Mouse (Mus musculus) hindlimb bud, embryonic 11.5 days (tissue): ENCODE measurements around the gene Gm48552.

ENCODE experiments used
- DNase-seq: peaks from one replicate; pipeline ENCODE4 v3.0.0-alpha.2; 2012; ENCODE audit warnings: low read depth, low spot score; ENCODE audit errors: extremely low spot score

The Gm48552 gene

DNA sequence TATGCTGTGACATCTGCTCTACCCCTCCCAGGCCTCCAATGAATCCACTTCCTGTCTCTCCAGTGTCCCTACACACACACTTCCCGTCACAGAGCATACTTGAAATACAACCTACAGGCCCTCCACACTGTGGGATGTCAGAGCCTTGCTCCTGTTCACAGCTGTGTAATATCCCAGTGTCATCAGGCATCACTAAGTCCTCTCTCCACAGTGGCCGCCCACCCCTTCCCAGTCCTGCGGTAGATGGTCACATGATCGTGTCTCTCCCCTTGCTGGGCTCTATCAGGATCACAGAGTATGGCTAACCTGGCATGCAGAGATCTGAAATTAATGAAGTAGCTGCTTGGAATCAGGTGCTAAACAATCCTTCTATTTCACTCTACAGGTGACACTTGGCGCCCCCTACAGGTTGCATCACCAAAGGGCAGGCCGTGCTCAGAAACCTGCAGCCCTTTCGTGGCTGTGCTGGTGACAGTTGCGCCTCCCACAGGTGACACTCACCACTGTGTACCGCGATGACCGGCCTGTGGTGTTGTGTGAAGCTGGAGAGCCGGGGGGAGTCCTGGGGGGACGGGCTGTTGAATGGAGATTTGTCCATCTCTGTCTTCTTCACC is 16.9 kb downstream of the Gm48552 start:
- no peak for DNase-seq

- DNase-seq: no peak
These were observed 18.0 kb downstream of the Gm48552 start for GRCm38 (mm10) chr10:81406504-81407440.

DNA sequence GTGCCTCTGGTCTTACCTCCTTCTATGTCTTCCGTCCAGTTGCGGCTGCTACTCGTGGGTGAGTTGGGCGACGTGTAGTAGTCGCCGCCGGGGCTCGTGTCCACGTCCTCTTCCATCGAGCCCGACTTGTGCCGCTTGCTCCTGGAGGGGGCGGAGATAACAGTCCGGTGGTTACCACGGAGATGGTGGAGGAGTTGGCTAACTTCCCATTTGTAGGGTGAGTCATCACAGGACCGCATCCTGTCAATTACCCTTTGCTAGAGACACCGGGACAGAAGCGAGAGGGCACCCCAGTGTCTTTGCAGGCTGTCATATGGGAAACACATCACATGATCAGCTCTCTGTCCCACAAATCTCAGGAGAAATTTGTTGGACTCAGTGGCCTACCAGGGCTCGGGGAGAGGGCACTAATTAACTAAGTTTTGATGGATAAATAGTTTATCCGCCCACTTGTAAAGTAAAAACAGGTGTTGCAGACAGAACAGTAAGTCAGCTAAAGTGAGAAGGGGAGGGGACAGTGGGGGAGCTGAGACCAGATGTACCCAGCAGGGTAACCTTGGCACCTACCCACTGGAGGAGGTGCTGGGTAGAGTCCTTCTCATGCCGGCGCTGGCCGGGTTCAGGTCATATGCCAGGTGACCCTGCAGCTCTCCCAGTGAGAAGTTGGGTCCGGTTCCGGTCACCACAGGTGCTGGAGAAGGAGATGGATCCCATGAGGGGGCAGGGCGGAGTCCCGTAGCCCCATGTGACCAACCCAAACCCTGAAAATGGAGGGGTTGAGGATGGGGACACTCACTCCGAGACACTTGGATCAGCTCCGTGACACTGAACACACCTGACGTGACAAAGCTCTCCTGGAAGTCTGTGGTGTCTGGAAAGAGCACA is 19.0 kb downstream of the Gm48552 start:
- DNase-seq: no peak

DNA sequence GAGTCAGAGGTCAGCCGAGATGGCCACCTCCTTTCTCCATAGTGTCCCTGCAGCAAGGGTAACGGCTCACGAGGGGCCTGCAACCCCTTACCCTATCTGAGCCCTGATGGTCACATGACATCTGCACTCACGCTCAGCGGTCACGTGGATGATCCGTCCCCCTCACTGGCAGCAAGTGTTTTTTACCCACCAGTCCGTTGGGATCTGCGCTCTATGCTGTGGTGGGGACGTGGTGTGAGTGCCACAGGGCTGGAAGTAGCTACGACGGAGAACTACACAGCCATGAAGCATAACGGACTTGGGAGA is 19.6 kb downstream of the Gm48552 start:
- no peak for DNase-seq

DNA sequence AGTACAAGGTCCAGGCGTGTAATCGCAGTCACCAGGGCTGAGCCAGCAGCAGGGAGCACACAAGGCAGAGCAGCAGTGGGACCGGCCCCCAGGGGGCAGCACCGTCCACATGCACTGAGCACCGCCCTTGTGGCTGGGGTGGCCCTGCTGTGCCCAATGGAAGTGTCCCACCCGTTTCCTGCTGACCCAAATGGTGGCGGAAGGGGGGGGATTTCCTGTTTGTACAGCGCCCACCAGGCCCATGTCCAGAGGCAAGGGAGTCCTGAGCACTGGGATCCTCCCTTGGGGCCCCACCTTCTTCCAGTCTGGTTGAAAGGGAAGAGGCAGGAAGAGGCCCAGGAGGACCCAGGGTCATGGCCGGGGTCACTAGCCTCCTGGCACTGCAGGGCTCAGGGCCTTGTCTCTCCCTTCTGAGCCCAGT is 20.1 kb downstream of the Gm48552 start:
- DNase-seq: no peak

DNA sequence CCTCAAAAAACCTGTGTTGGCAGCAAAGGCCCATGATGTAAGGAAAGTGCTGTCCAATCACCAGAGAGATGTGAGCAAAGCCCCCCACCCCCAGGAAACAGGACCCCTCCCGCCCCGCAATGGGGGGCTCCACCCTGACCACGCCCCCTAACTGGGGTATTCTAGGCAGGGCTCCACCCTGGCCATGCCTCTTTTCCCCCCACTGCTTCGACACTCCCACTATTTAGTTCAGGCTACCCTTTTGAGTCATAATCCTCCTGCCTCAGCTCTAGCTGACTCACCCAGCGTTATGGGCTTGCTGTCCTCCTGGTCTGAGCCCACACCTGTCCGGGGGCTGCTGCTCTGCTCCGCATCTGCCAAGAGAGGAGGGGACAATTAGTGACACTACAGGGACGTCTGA is 20.5 kb downstream of the Gm48552 start:
- DNase-seq: no peak

DNA sequence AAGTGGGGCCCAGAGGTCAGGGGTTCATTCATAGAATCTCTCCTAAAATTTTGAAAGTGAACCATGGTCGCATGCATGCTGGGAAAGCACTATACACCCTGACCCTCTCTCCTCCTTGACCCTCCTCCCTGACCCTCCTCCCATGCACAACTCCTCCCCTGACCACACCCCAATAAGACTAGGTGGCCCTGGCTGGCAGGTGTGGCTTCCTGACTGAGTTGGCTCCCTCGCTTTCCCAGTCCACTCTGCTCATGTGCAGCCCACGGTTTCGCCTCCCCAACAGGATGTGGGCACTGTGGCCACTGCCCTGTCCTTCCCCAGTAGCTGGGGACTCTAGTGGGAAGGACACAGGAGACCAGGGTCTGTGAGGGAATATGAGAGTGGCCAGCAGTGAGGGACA is 21.5 kb downstream of the Gm48552 start:
- DNase-seq: no peak

GRCm38 (mm10) chr10:81410981-81411380 is 22.2 kb downstream of the Gm48552 start:
- no peak for DNase-seq

DNA sequence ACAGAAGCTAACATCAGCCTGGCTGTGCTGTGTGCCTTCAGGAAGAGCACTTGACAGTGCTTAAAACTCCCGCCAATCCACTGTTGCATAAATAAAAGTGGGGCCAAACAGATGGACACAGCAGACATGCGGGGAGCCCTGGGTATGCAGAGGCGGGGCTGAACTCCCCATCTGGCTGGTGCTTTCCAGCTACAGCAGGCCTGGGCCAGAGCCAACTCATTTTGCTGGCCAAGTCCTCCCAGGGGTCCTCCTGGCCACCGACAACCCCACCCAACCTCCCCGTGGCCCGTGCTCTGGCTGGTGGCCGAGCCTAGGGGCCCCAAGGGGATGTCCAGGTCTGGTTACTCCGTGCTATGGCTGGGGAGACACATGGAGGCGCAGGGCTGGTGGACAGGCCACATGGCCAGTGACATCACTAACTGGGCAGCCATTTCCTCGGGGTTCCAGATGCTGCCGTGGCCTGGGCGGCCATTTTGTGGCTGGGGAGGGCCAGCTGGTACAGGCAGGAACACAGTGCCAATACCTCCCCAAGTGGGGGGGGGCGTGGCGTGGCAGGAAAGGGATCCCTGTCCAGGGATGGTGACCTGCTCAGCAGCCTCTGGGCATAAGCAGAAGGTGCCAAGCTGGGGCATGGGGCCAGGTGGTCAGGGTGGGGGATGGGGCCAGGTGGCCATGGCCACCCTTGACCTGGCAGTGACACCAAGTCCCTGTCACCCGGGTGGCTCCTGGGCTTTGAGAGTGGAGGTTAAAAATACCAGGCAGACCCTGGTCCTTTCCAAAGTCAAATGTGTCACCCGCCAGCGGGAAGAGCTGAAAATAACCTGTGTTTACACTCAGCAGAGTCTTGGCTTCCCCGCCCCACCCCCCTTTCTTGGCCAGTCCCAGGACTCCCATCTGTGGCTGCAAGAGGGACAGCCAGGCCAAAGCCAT is 22.9 kb downstream of the Gm48552 start:
- no peak for DNase-seq

GRCm38 (mm10) chr10:81412586-81413309 is 23.9 kb downstream of the Gm48552 start:
- DNase-seq: no peak

DNA sequence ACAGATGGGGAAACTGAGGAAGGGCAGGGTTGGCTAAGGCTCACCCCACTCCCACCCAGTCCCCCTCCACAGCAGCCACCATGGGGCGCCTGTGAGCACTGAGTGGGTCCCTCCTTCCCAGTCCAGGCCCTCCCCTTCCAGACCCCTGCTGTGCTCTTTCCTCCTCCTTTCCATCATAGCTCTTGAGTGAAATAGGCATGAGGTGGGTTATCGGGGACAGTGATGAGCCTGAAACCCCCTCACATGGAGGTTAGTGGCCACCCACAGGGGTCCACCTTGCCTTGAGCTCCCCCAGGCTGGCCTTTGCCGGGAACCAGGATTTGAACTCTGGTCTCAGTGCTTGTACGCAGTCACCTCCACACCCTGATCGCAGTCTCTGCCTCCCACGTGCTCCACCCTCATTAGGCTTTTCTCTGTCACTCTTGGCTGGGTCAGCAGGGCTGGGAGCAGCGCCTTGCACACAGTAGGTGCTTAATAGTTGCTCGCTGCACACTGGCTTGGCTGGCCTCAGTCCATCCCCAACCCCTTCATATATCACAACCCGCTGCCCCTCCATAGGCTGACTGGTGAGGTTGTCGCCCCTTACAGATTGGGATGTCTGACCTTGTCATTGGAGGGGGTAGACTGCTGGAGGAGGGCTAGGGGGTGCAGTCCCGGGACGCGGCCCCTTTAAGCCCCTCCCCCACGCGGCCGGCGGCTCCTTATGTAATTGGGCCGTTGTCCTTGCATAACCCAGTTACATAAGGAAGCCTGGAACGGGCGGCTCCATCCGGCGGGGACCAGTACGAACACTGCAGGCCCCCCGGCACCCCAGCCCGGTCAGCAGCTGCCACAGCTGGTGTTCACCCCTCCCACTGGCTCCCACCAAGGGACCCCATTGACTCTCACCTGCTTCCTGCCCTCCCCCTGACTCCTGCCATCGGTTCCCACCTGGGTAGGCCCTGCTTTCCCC is 24.8 kb downstream of the Gm48552 start:
- DNase-seq: no peak

DNA sequence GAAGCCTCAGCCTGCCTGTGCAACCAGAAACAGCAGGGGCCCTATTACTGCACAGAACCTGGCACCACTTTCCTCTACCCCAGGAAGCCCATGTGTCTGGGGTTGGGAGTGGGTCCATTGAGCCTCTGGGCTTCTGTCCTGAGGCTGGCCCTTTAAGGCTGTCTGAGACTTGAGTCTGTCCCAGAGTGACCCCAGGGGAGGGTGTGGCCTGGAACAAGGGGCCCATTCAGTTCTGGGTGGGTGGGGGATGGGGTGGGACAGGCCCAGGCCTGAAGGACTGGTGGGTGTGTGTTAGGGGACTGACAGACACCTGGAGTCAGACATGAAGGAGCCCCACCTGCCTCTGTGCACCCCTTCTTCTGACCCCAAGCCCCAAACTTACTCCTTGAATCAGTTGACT is 25.9 kb downstream of the Gm48552 start:
- DNase-seq: no peak

GRCm38 (mm10) chr10:81415146-81415545 is 26.3 kb downstream of the Gm48552 start:
- DNase-seq: no peak

- no peak for DNase-seq
These were observed 26.9 kb downstream of the Gm48552 start for GRCm38 (mm10) chr10:81415549-81416310.

DNA sequence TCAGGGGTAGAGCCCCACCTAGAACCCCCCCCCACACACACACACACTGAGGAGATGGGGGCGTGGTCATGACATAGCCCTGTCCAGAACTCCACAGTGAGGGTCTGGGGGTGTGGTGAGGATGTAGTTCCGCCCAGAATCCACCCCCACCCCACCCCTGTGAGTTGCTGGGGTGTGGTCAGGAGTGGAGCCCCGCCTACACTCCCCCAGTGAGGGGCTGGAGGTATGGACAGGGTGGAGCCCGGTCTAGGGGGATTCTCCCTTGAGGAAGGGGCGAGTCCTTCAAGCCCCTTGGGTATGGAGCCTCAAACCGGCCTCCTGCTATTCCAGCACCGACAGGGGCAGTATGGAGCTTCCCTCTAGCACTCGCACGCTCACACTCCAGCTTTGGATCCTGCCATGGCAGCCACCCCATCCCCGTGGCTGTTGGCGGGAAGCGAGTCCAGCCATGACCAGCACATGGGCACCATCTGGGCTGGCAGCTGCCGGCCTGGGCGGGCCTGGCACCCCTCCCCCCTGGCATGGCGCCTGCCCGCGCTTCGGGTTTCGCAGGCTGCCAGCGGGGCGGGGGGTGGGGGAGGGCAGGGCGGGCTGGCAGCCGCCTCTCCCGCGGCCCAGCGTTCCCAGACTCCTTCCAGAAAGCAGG is 27.9 kb downstream of the Gm48552 start:
- no peak for DNase-seq

DNA sequence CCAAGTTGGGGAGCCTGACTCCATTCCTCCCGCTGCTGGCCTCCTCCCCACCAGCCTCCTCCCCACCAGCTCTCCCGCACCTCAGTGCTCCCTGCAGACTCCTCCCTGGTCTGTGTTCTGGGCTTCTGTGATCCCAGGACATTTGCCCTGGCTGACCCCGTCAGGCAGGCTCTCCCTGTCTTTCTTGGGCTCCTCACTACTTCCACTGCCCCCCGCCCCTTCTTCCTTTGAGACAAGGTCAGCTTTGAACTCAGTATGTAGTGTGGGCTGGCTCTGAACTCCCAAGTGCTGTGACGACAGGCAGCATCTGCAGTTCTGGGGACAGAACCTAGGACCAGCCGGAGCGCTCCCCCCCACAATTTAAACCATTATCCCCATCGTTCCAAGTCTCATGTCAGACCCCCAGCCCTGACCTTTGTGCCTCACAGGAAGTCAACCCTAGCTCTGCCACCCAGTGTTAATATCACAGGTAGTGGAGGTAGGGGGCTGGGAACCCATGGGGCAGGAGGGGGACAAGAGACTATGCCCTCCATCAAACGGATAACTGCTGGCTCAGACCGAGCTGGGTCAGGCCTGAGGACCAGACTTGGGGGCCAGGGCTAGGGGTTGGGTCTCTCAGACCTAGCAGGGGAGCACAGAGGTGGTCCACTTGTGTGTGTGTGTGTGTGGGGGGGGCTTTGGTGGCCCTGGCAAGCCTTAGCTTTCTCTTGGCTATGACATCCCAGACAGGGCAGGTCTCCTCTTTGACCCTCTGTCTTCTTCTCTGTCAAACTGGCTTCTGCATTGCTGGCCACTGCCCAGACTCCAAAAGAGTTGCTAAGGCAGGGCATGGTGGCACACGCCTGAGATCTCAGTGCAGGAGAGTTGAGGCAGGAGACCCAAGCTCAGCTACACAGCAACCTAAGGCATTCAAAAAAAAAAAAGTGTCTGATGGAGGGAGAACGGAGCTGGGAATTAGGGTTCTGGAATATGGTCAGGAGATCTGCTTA is 28.7 kb downstream of the Gm48552 start:
- no peak for DNase-seq
